Mouse (Mus musculus) erythroblast, embryonic 14.5 days (primary cell): ENCODE results near the gene Ube2g1.

ENCODE experiments used
- GATA1 ChIP-seq: IDR thresholded peaks from 2 replicates; pipeline ENCODE4 v1.6.1; 2012; ENCODE audit warnings: low read length, inconsistent platforms, mixed read lengths
- TAL1 ChIP-seq: IDR thresholded peaks from 3 replicates; pipeline ENCODE4 v1.6.1; 2012; ENCODE audit warnings: low read length, inconsistent platforms, mixed read lengths

- TF ChIP-seq TAL1, result no peak
- no peak for TF ChIP-seq GATA1
These were observed 87.9 kb downstream of the Ube2g1 start for GRCm38 (mm10) chr11:72695025-72695424.
